Mouse (Mus musculus) kidney, embryonic 14.5 days (tissue): Measurements from ENCODE around the gene Mad2l1. TPM values are rescaled to one million over a fixed set of nuclear protein-coding genes. Genes with fewer than 3 reads are reported as not detected.

Source experiments
- polyA plus RNA-seq: library from polyadenylated mRNA; unstranded; fragments of >200 nt; fragmentation: Nextera tagmentation; extraction: Ambion mirVana; gene quantifications from 2 replicates; pipeline ENCODE4 v1.2.1, GENCODE M21; 2014

Gene Mad2l1
- polyA plus RNA-seq, 1 experiment from 2014 or later, result 128 TPM

Other genes starting within 250 kb of the Mad2l1 start
- 0.11 and 0.21 TPM in 2 replicates for gene Vmn1r32, start 24.7 kb downstream of the Mad2l1 start, polyA plus RNA-seq
- not detected in 2 replicates for gene Vmn1r33, start 82.9 kb downstream of the Mad2l1 start, polyA plus RNA-seq
- not detected in 2 replicates for gene Vmn1r34, start 108.5 kb downstream of the Mad2l1 start, polyA plus RNA-seq
- not detected in 2 replicates for gene Vmn1r35, start 150.5 kb downstream of the Mad2l1 start, polyA plus RNA-seq
- gene Vmn1r36, start 183.8 kb downstream of the Mad2l1 start, polyA plus RNA-seq, result not detected in 2 replicates
- not detected in 2 replicates for gene Vmn1r37, start 194.0 kb downstream of the Mad2l1 start, polyA plus RNA-seq
- gene Vmn1r38, start 247.2 kb downstream of the Mad2l1 start, polyA plus RNA-seq, result not detected in 2 replicates